Mouse (Mus musculus) liver, adult 2 months (tissue): ENCODE data around the gene Olfr835. TPM values are rescaled to one million over a fixed set of nuclear protein-coding genes. Genes with fewer than 3 reads are reported as not detected.

Source experiments
- DNase-seq: peaks from one replicate; pipeline ENCODE4 v3.0.0-alpha.2; 2011; ENCODE audit warnings: low read depth, low spot score; ENCODE audit errors: extremely low read depth
- H3K27ac ChIP-seq: fragments of 200-500 bp; replicated peaks from 2 replicates; pipeline ENCODE4 v1.5.1; 2012; ENCODE audit warnings: low read depth, mild to moderate bottlenecking, control low read depth, inconsistent platforms, low read length; ENCODE audit not compliant: insufficient read depth
- H3K27me3 ChIP-seq: fragments of 200-500 bp; 2 replicates; pipeline ENCODE4 v1.6.1; 2012; ENCODE audit warnings: mild to moderate bottlenecking, moderate library complexity, low read length, inconsistent platforms; ENCODE audit not compliant: control insufficient read depth, insufficient read depth
- H3K36me3 ChIP-seq: fragments of 200-500 bp; 2 replicates; pipeline ENCODE4 v1.6.1; 2012; ENCODE audit warnings: low read length, inconsistent platforms; ENCODE audit not compliant: control insufficient read depth, insufficient read depth
- H3K4me1 ChIP-seq: fragments of 200-500 bp; 2 replicates; pipeline ENCODE4 v1.6.1; 2011; ENCODE audit warnings: low read length; ENCODE audit not compliant: control insufficient read depth, insufficient read depth
- H3K4me3 ChIP-seq: fragments of 200-500 bp; 2 replicates; pipeline ENCODE4 v1.5.1; 2011; ENCODE audit warnings: low read depth, mild to moderate bottlenecking, control low read depth, low read length, moderate library complexity; ENCODE audit not compliant: insufficient read depth
- H3K79me2 ChIP-seq: fragments of 200-500 bp; 2 replicates; pipeline ENCODE4 v1.6.1; 2012; ENCODE audit warnings: inconsistent platforms, mild to moderate bottlenecking, low read length, moderate library complexity; ENCODE audit not compliant: control insufficient read depth, insufficient read depth
- H3K9ac ChIP-seq: fragments of 200-500 bp; 2 replicates; pipeline ENCODE4 v1.6.1; 2012; ENCODE audit warnings: low read depth, mild to moderate bottlenecking, control low read depth, inconsistent platforms, low read length
- CTCF ChIP-seq: fragments of 200-500 bp; IDR thresholded peaks from 2 replicates; pipeline ENCODE4 v1.5.1; 2011; ENCODE audit warnings: low read depth, low read length, control low read depth
- POLR2A ChIP-seq: fragments of 200-500 bp; IDR thresholded peaks from 2 replicates; pipeline ENCODE4 v1.6.1; 2011; ENCODE audit warnings: low read length, control low read depth; ENCODE audit not compliant: insufficient read depth; ENCODE audit errors: extremely low read depth
- WGBS: fragments of 180-500 bp; shearing (Covaris S2); methylation state at CpG from one replicate; pipeline ENCODE4 v1.1.7; 2018; 5-methylcytosine and 5-hydroxymethylcytosine counted together
- polyA plus RNA-seq: library from polyadenylated mRNA; depleted of rRNA; stranded (reverse); fragments of >200 nt; gene quantifications from 2 replicates; pipeline ENCODE4 v1.2.3, GENCODE M21; 2012; rRNA removed
- total RNA-seq: library from RNA; depleted of rRNA; stranded (reverse); fragments of >200 nt; gene quantifications from 2 replicates; pipeline ENCODE4 v1.2.3, GENCODE M21; 2014; rRNA removed

The Olfr835 gene
- total RNA-seq (not detected in 2 replicates), polyA plus RNA-seq (not detected in 2 replicates)

DNA sequence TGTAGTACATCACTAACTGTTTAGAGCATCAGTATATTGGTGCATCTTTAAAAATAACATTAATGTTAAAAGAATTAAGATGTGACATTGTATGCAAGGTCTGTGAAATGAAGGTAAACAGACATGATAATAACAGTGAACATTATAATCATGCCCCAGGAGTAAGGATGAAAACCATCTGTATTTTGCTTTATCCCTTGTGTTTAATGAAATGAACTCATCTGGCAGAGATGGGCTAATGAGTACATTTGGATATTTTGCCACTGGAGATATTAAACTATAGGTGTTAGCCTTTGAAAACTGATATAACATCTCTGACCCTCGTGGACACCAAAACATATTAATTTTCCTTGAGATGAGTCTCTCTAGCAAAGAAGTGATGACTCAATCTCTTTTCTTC, at the start of gene Olfr835:
TSS of gene Olfr835 (plus strand) at position 301 of the 400 bp plus-strand sequence.
- Histone ChIP-seq H3K27ac (no peak within 1 kb of the TSS), H3K9ac (no peak within 1 kb of the TSS), H3K36me3 (no peaks in the 10 kb centered on the region), H3K79me2 (no peaks in the 10 kb centered on the region), H3K4me3 (no peak within 1 kb of the TSS), H3K4me1 (no peaks in the 10 kb centered on the region), H3K27me3 (no peaks in the 10 kb centered on the region)
- 28% methylated on average over 1 of the region's 1 CpGs for WGBS
- TF ChIP-seq CTCF = no peak
- no peak for TF ChIP-seq POLR2A
- no peak for DNase-seq

DNA sequence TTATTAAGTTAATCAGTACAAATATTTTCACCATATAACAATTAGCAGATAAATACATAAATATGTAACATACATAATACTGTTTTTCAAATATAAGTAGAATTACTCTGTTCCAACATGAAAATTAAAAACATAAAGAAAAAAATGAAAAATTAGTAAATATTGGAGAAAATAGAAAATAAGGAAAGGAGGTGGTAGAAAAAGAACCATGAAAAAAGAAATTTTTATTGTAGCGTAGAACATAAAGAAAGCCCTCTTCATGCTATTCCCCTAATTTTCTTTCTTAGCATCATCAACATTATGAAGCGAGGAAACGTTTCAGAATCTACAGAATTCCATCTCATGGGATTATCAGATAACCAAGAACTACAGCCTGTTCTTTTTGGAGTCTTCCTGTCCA, 44.8 kb upstream of the Olfr835 start, which contains the start of gene Olfr834:
TSS of gene Olfr834 (plus strand) at position 301 of the 400 bp plus-strand sequence.
- no peaks in the 10 kb centered on the region for H3K36me3 ChIP-seq
- H3K9ac ChIP-seq = no peak within 1 kb of the TSS
- no peaks in the 10 kb centered on the region for H3K4me1 ChIP-seq
- H3K27me3 ChIP-seq = no peaks in the 10 kb centered on the region
- no peak for DNase-seq
- TF ChIP-seq POLR2A (no peak), CTCF (no peak)
- H3K4me3 ChIP-seq = no peak within 1 kb of the TSS
- WGBS = 70% methylated on average over 3 of the region's 3 CpGs
- no peak within 1 kb of the TSS for H3K27ac ChIP-seq
- no peaks in the 10 kb centered on the region for H3K79me2 ChIP-seq

GRCm38 (mm10) chr9:19084986-19085385, 52.5 kb downstream of the Olfr835 start:
- TF ChIP-seq CTCF (no peak), POLR2A (no peak)
- no peaks in the 10 kb centered on the region for H3K27me3 ChIP-seq
- 17% methylated on average over 3 of the region's 3 CpGs for WGBS
- no peak for DNase-seq
- H3K36me3 ChIP-seq = no peaks in the 10 kb centered on the region
- no peaks in the 10 kb centered on the region for H3K4me1 ChIP-seq
- H3K9ac ChIP-seq = no peak overlapping the region
- no peak overlapping the region for H3K4me3 ChIP-seq
- H3K27ac ChIP-seq = no peak overlapping the region
- H3K79me2 ChIP-seq = no peaks in the 10 kb centered on the region

Other genes with a start within 250 kb of the Olfr835 start
- gene Olfr828, start 213.2 kb upstream of the Olfr835 start, total RNA-seq = not detected in 2 replicates
- not detected in 2 replicates for gene Olfr828, start 213.2 kb upstream of the Olfr835 start, polyA plus RNA-seq
- gene Olfr829, start 177.8 kb upstream of the Olfr835 start, total RNA-seq = not detected in 2 replicates
- gene Olfr829, start 177.8 kb upstream of the Olfr835 start, polyA plus RNA-seq = not detected in 2 replicates
- not detected in 2 replicates for gene Olfr830, start 158.0 kb upstream of the Olfr835 start, total RNA-seq
- gene Olfr830, start 158.0 kb upstream of the Olfr835 start, polyA plus RNA-seq = not detected in 2 replicates
- gene Olfr832, start 95.6 kb upstream of the Olfr835 start, total RNA-seq = not detected in 2 replicates
- not detected in 2 replicates for gene Olfr832, start 95.6 kb upstream of the Olfr835 start, polyA plus RNA-seq
- not detected in 2 replicates for gene Olfr834, start 44.7 kb upstream of the Olfr835 start, total RNA-seq
- not detected in 2 replicates for gene Olfr834, start 44.7 kb upstream of the Olfr835 start, polyA plus RNA-seq
- not detected in 2 replicates for gene Olfr836, start 87.6 kb downstream of the Olfr835 start, total RNA-seq
- gene Olfr836, start 87.6 kb downstream of the Olfr835 start, polyA plus RNA-seq = not detected in 2 replicates
- not detected in 2 replicates for gene Olfr837, start 103.6 kb downstream of the Olfr835 start, total RNA-seq
- not detected in 2 replicates for gene Olfr837, start 103.6 kb downstream of the Olfr835 start, polyA plus RNA-seq
- gene Olfr839-ps1, start 144.6 kb downstream of the Olfr835 start, total RNA-seq = under 0.01 TPM in 1 of 2 replicates, not detected in the other
- gene Olfr839-ps1, start 144.6 kb downstream of the Olfr835 start, polyA plus RNA-seq = not detected in 2 replicates
- gene Olfr843, start 219.3 kb downstream of the Olfr835 start, total RNA-seq = not detected in 2 replicates
- gene Olfr843, start 219.3 kb downstream of the Olfr835 start, polyA plus RNA-seq = not detected in 2 replicates